Mouse (Mus musculus) midbrain, embryonic 10.5 days (tissue): ENCODE measurements at regions not wholly inside any gene's neighbourhood (a gene's known extent, or its start where the extent isn't known, plus 50 kb on each side); places are given as distances from the start of the nearest gene placed in this dataset.

ENCODE experiments used
- DNase-seq: peaks from one replicate; pipeline ENCODE4 v3.0.0-alpha.2; 2017; ENCODE audit warnings: low spot score
- H3K27ac ChIP-seq: fragments of 300-500 bp; sonication (generic); replicated peaks from 2 replicates; pipeline ENCODE4 v1.5.1; 2016; ENCODE audit warnings: mild to moderate bottlenecking
- H3K27me3 ChIP-seq: fragments of 300-500 bp; sonication (generic); 2 replicates; pipeline ENCODE4 v1.6.1; 2016; ENCODE audit warnings: low read depth, mild to moderate bottlenecking; ENCODE audit not compliant: poor library complexity, severe bottlenecking
- H3K36me3 ChIP-seq: fragments of 300-500 bp; sonication (generic); 2 replicates; pipeline ENCODE4 v1.6.1; 2016; ENCODE audit warnings: mild to moderate bottlenecking, moderate library complexity
- H3K4me1 ChIP-seq: fragments of 300-500 bp; sonication (generic); 2 replicates; pipeline ENCODE4 v1.6.1; 2016
- H3K4me3 ChIP-seq: fragments of 300-500 bp; sonication (generic); 2 replicates; pipeline ENCODE4 v1.5.1; 2016; ENCODE audit warnings: mild to moderate bottlenecking, moderate library complexity
- H3K9me3 ChIP-seq: fragments of 300-500 bp; sonication (generic); replicated peaks from 2 replicates; pipeline ENCODE4 v1.6.1; 2016; ENCODE audit warnings: mild to moderate bottlenecking
- whole genome bisulfite sequencing: fragments of 180-500 bp; shearing (Covaris S2); methylation state at CpG from one replicate; pipeline ENCODE4 v1.1.7; 2016; 5-methylcytosine and 5-hydroxymethylcytosine counted together

- Histone ChIP-seq H3K27ac (no peak overlapping the region), H3K36me3 (no peaks in the 10 kb centered on the region), H3K9me3 (peaks cover 45% of the 10 kb centered on the region), H3K27me3 (no peaks in the 10 kb centered on the region), H3K4me1 (no peaks in the 10 kb centered on the region), H3K4me3 (no peak overlapping the region)
- WGBS = 90% methylated on average over 7 of the region's 7 CpGs
- DNase-seq = no peak
Observed at GRCm38 (mm10) chr15:97558725-97559124, 146.9 kb downstream of the Rpap3 start.

GRCm38 (mm10) chr15:97548354-97548753, 157.3 kb downstream of the Rpap3 start:
- Histone ChIP-seq H3K27ac (no peak overlapping the region), H3K4me1 (no peaks in the 10 kb centered on the region), H3K9me3 (peaks cover 13% of the 10 kb centered on the region), H3K36me3 (no peaks in the 10 kb centered on the region), H3K27me3 (no peaks in the 10 kb centered on the region), H3K4me3 (no peak overlapping the region)
- WGBS = 86% methylated on average over 4 of the region's 4 CpGs
- DNase-seq = no peak

GRCm38 (mm10) chr15:97545034-97545433, 160.6 kb downstream of the Rpap3 start:
- 87% methylated on average over 11 of the region's 11 CpGs for whole genome bisulfite sequencing
- Histone ChIP-seq H3K27ac (no peak overlapping the region), H3K4me1 (no peaks in the 10 kb centered on the region), H3K4me3 (no peak overlapping the region), H3K9me3 (peaks cover 13% of the 10 kb centered on the region), H3K36me3 (no peaks in the 10 kb centered on the region), H3K27me3 (no peaks in the 10 kb centered on the region)
- no peak for DNase-seq

GRCm38 (mm10) chr15:97541646-97542045, 164.0 kb downstream of the Rpap3 start:
- WGBS = 86% methylated on average over 9 of the region's 9 CpGs
- DNase-seq = no peak

GRCm38 (mm10) chr15:97536145-97536544, 169.5 kb downstream of the Rpap3 start:
- Histone ChIP-seq H3K27ac (no peak overlapping the region), H3K4me3 (no peak overlapping the region), H3K36me3 (no peaks in the 10 kb centered on the region), H3K4me1 (no peaks in the 10 kb centered on the region), H3K27me3 (no peaks in the 10 kb centered on the region), H3K9me3 (0 out of 2 replicates have a peak, but pooled peaks cover 4% of the 10 kb centered on the region)
- no peak for DNase-seq
- WGBS = 94% methylated on average over 12 of the region's 12 CpGs

More at GRCm38 (mm10) chr15:97541646-97542045, 164.0 kb downstream of the Rpap3 start:
- Histone ChIP-seq H3K4me1 (no peaks in the 10 kb centered on the region), H3K36me3 (no peaks in the 10 kb centered on the region), H3K27ac (no peak overlapping the region), H3K9me3 (0 out of 2 replicates have a peak, but pooled peaks cover 7% of the 10 kb centered on the region), H3K4me3 (no peak overlapping the region), H3K27me3 (no peaks in the 10 kb centered on the region)

- 0 out of 2 replicates have a peak, but pooled peaks cover 4% of the 10 kb centered on the region for H3K9me3 ChIP-seq
- no peak overlapping the region for H3K4me3 ChIP-seq
- no peaks in the 10 kb centered on the region for H3K36me3 ChIP-seq
- no peaks in the 10 kb centered on the region for H3K27me3 ChIP-seq
- no peak for DNase-seq
- no peaks in the 10 kb centered on the region for H3K4me1 ChIP-seq
- no peak overlapping the region for H3K27ac ChIP-seq
- 82% methylated on average over 5 of the region's 5 CpGs for WGBS
Observed at GRCm38 (mm10) chr15:97534878-97535277, 170.7 kb downstream of the Rpap3 start.

- no peak for DNase-seq
- Histone ChIP-seq H3K27me3 (no peaks in the 10 kb centered on the region), H3K4me1 (no peaks in the 10 kb centered on the region), H3K36me3 (no peaks in the 10 kb centered on the region), H3K9me3 (no peaks in the 10 kb centered on the region), H3K4me3 (no peak overlapping the region), H3K27ac (no peak overlapping the region)
- 91% methylated on average over 12 of the region's 12 CpGs for WGBS
Observed at GRCm38 (mm10) chr15:97533553-97534291, 171.9 kb downstream of the Rpap3 start.

GRCm38 (mm10) chr15:97532346-97532910, 173.2 kb downstream of the Rpap3 start:
- no peak for DNase-seq
- H3K27ac ChIP-seq = no peak overlapping the region
- 73% methylated on average over 10 of the region's 10 CpGs for WGBS
- H3K9me3 ChIP-seq = no peaks in the 10 kb centered on the region
- no peaks in the 10 kb centered on the region for H3K4me1 ChIP-seq
- H3K4me3 ChIP-seq = no peak overlapping the region
- H3K27me3 ChIP-seq = no peaks in the 10 kb centered on the region
- H3K36me3 ChIP-seq = no peaks in the 10 kb centered on the region

- Histone ChIP-seq H3K4me1 (no peaks in the 10 kb centered on the region), H3K9me3 (no peaks in the 10 kb centered on the region), H3K36me3 (no peaks in the 10 kb centered on the region), H3K27ac (no peak overlapping the region), H3K4me3 (no peak overlapping the region), H3K27me3 (no peaks in the 10 kb centered on the region)
- DNase-seq = no peak
- WGBS = 90% methylated on average over 11 of the region's 11 CpGs
Observed at GRCm38 (mm10) chr15:97528291-97529050, 177.2 kb downstream of the Rpap3 start.

- Histone ChIP-seq H3K9me3 (no peaks in the 10 kb centered on the region), H3K36me3 (no peaks in the 10 kb centered on the region), H3K4me3 (no peak overlapping the region), H3K27ac (no peak overlapping the region), H3K27me3 (no peaks in the 10 kb centered on the region), H3K4me1 (0 out of 2 replicates have a peak, but pooled peaks cover 2% of the 10 kb centered on the region)
- 87% methylated on average over 2 of the region's 2 CpGs for WGBS
- DNase-seq = no peak
Observed at GRCm38 (mm10) chr15:97520395-97520794, 185.2 kb downstream of the Rpap3 start.

GRCm38 (mm10) chr15:97519919-97520345, 185.7 kb downstream of the Rpap3 start:
- no peak overlapping the region for H3K4me3 ChIP-seq
- H3K36me3 ChIP-seq = no peaks in the 10 kb centered on the region
- WGBS = 93% methylated on average over 8 of the region's 8 CpGs
- no peaks in the 10 kb centered on the region for H3K9me3 ChIP-seq
- H3K27me3 ChIP-seq = no peaks in the 10 kb centered on the region
- no peak overlapping the region for H3K27ac ChIP-seq
- no peak for DNase-seq
- H3K4me1 ChIP-seq = 0 out of 2 replicates have a peak, but pooled peaks cover 2% of the 10 kb centered on the region

GRCm38 (mm10) chr15:97517926-97518325, 187.7 kb downstream of the Rpap3 start:
- Histone ChIP-seq H3K36me3 (no peaks in the 10 kb centered on the region), H3K4me1 (0 out of 2 replicates have a peak, but pooled peaks cover 2% of the 10 kb centered on the region), H3K27me3 (no peaks in the 10 kb centered on the region), H3K27ac (no peak overlapping the region), H3K4me3 (no peak overlapping the region), H3K9me3 (no peaks in the 10 kb centered on the region)
- 70% methylated on average over 10 of the region's 10 CpGs for WGBS
- no peak for DNase-seq

GRCm38 (mm10) chr15:97517188-97517587, 188.4 kb downstream of the Rpap3 start:
- Histone ChIP-seq H3K4me1 (0 out of 2 replicates have a peak, but pooled peaks cover 2% of the 10 kb centered on the region), H3K36me3 (no peaks in the 10 kb centered on the region), H3K4me3 (no peak overlapping the region), H3K9me3 (no peaks in the 10 kb centered on the region), H3K27ac (no peak overlapping the region), H3K27me3 (no peaks in the 10 kb centered on the region)
- no peak for DNase-seq
- 89% methylated on average over 11 of the region's 11 CpGs for WGBS
